Mouse (Mus musculus) embryonic facial prominence, embryonic 15.5 days (tissue): ENCODE measurements around the gene Zfp597. TPM values are rescaled to one million over a fixed set of nuclear protein-coding genes. Genes with fewer than 3 reads are reported as not detected.

Experiments
- ATAC-seq: fragments of 200-750 bp; cut with Nextera tagmentation; 2 replicates; pipeline ENCODE4 v1.8.0; 2017; ENCODE audit warnings: low read depth, moderate TSS enrichment; ENCODE audit not compliant: insufficient number of reproducible peaks, low FRiP score, low TSS enrichment
- H3K27ac ChIP-seq: fragments of 300-500 bp; sonication (generic); replicated peaks from 2 replicates; pipeline ENCODE4 v1.5.1; 2015; ENCODE audit warnings: mild to moderate bottlenecking, inconsistent platforms
- H3K27me3 ChIP-seq: fragments of 300-500 bp; sonication (generic); 2 replicates; pipeline ENCODE4 v1.6.1; 2015; ENCODE audit warnings: inconsistent platforms
- H3K36me3 ChIP-seq: fragments of 300-500 bp; sonication (generic); 2 replicates; pipeline ENCODE4 v1.6.1; 2015; ENCODE audit warnings: mild to moderate bottlenecking, inconsistent platforms
- H3K4me1 ChIP-seq: fragments of 300-500 bp; sonication (generic); 2 replicates; pipeline ENCODE4 v1.6.1; 2015; ENCODE audit warnings: inconsistent platforms
- H3K4me2 ChIP-seq: fragments of 300-500 bp; sonication (generic); replicated peaks from 2 replicates; pipeline ENCODE4 v1.6.1; 2015; ENCODE audit warnings: mild to moderate bottlenecking, inconsistent platforms
- H3K4me3 ChIP-seq: fragments of 300-500 bp; sonication (generic); replicated peaks from 2 replicates; pipeline ENCODE4 v1.5.1; 2015; ENCODE audit warnings: mild to moderate bottlenecking, inconsistent platforms
- H3K9ac ChIP-seq: fragments of 300-500 bp; sonication (generic); 2 replicates; pipeline ENCODE4 v1.6.1; 2015; ENCODE audit warnings: inconsistent platforms
- H3K9me3 ChIP-seq: fragments of 300-500 bp; sonication (generic); replicated peaks from 2 replicates; pipeline ENCODE4 v1.6.1; 2016; ENCODE audit warnings: inconsistent platforms
- WGBS: fragments of 180-500 bp; shearing (Covaris S2); methylation state at CpG from one replicate; pipeline ENCODE4 v1.1.7; 2015; 5-methylcytosine and 5-hydroxymethylcytosine counted together
- polyA plus RNA-seq: library from polyadenylated mRNA; unstranded; fragments of >200 nt; fragmentation: Nextera tagmentation; extraction: Ambion mirVana; gene quantifications from 2 replicates; pipeline ENCODE4 v1.2.1, GENCODE M21; 2015

Gene Zfp597
- polyA plus RNA-seq = 5.7 and 7.2 TPM in 2 replicates

DNA sequence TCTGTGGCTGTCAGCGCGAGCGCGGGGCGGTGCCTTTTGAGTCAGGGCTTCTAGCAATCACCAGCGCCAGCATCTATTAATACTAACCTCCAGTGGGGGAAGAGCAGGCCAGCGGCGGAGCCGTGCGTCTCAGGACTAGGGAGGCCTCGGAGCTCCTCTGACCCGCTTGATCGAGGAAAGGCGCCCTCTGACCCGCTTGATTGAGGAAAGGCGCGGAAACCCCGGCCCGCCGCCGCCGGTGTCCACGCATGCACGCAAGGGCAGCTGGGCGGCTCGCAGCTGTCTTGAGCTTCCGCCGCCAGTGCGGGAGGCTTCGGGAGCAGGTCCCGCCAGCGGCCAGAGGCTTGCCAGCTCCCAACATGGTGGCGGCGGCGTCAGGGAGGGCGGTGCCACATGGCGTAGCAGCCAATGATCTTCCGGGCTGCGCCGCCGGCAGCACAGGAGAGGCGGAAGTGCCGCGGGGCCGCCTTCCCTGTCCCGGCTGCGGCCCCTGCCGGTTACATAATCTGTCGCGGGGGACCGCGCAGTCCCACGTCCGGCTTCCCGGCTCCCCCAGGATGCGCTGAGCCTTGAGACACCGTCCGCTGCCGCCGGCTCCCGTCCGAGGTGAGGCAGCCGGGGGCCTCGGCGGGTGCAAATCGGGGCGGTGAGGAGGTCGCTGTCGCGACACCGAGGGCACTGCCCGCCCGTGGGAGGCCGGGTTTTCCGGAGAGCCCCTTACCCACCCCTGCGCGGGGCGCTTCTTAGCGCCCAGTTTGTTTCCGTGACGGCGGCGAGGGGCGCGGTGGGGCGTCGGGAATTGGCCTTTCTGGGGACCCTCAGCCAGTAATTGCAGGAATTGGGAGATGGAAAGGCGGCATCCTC, at the start of gene Zfp597, which contains the start of gene Gm20695:
Gene Zfp597 (minus strand): TSS at position 361 of the 864 bp plus-strand sequence.
Gene Gm20695 (plus strand): TSS at position 448 of the 864 bp plus-strand sequence.
- H3K36me3 ChIP-seq = 0 out of 2 replicates have a peak, but pooled peaks cover 7% of the 10 kb centered on the region
- H3K4me1 ChIP-seq = peaks cover 12% of the 10 kb centered on the region
- no peaks in the 10 kb centered on the region for H3K9me3 ChIP-seq
- H3K27me3 ChIP-seq = no peaks in the 10 kb centered on the region
- under 1% methylated on average over 88 of the region's 88 CpGs for WGBS
- peak; percentile 99 for ATAC-seq
- H3K27ac ChIP-seq = peak within 1 kb of the TSS; percentile 96
- peak within 1 kb of the TSS; percentile 96 for H3K4me3 ChIP-seq
- H3K9ac ChIP-seq = peak within 1 kb of the TSS; percentile 92
- peak within 1 kb of the TSS; percentile 71 for H3K4me2 ChIP-seq

DNA sequence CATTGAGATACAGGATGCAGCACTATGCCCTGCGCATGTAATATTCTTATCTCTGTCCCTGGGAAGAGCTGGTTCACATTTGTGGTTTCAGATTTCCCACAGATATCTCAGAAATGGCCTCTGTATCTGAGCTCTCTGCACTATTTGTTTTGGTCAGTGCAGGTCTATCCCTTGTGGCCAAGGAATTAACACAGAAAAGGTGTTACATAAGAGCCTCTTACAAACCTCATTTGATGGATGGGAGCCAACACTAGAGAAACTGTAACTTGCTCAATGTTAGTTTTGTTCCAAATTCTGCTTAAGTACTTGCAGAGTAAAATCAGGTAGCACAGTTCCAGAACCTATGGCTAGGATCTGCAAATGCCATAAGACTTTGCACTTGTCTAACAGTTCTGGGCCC, 49.7 kb upstream of the Zfp597 start:
- ATAC-seq = no peak
- no peak overlapping the region for H3K9ac ChIP-seq
- H3K4me2 ChIP-seq = no peak overlapping the region
- H3K4me3 ChIP-seq = no peak overlapping the region
- H3K4me1 ChIP-seq = no peaks in the 10 kb centered on the region
- H3K36me3 ChIP-seq = peaks cover 86% of the 10 kb centered on the region
- no peaks in the 10 kb centered on the region for H3K27me3 ChIP-seq
- 95% methylated on average over 1 of the region's 1 CpGs for WGBS
- no peak overlapping the region for H3K27ac ChIP-seq
- H3K9me3 ChIP-seq = no peaks in the 10 kb centered on the region

DNA sequence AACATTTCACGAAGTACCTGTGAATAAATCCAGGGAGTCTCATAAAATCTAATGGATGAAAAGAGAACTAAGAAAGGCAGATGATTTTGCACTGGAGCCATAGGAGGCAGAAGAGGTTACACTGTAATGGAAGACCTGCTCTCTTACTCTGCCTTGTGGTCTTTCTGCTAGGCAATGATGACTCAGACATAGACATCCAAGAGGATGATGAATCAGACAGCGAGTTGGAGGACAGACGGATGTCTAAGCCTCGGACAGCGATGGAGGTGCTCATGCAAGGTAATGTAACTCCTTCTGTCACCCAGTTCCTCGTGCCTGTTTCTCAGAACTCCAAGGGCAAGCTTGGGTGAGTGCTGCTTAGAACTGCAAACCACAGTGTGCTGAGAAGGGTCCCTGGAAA, 49.2 kb upstream of the Zfp597 start:
- 89% methylated on average over 6 of the region's 6 CpGs for WGBS

GRCm38 (mm10) chr16:3929151-3929550, 44.8 kb upstream of the Zfp597 start:
- Histone ChIP-seq H3K27ac (no peak overlapping the region), H3K9me3 (no peaks in the 10 kb centered on the region), H3K4me3 (no peak overlapping the region), H3K9ac (no peak overlapping the region), H3K36me3 (peaks cover 76% of the 10 kb centered on the region), H3K4me2 (no peak overlapping the region), H3K27me3 (no peaks in the 10 kb centered on the region), H3K4me1 (no peaks in the 10 kb centered on the region)
- WGBS = 75% methylated on average over 7 of the region's 7 CpGs
- no peak for ATAC-seq

More for the DNA sequence above, 49.2 kb upstream of the Zfp597 start:
- H3K4me2 ChIP-seq = no peak overlapping the region
- H3K27ac ChIP-seq = no peak overlapping the region
- H3K4me1 ChIP-seq = no peaks in the 10 kb centered on the region
- no peak overlapping the region for H3K9ac ChIP-seq
- H3K36me3 ChIP-seq = peaks cover 84% of the 10 kb centered on the region
- H3K9me3 ChIP-seq = no peaks in the 10 kb centered on the region
- no peaks in the 10 kb centered on the region for H3K27me3 ChIP-seq
- ATAC-seq = no peak
- no peak overlapping the region for H3K4me3 ChIP-seq

DNA sequence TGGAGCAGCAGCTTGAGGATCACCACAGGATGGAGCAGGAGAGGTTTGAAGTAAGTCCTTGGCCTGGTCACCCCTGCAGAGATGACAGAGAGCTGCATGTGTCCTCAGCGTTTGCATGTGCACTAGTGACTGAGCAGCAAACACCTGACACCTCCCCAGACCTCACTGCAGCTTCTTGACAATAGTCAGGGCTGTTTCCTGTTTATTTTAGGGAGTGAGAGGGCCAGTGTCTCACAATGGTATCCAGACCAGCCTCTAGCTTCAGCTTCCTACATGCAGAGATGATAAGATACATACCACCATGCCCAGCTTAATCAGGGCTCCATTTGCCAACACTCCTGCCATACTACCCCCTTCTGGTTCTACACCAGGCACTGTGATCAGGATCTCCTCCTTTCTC, 44.2 kb upstream of the Zfp597 start:
- Histone ChIP-seq H3K4me1 (peaks cover 4% of the 10 kb centered on the region), H3K4me2 (no peak overlapping the region), H3K9ac (no peak overlapping the region), H3K27ac (no peak overlapping the region), H3K36me3 (peaks cover 71% of the 10 kb centered on the region), H3K4me3 (no peak overlapping the region), H3K9me3 (no peaks in the 10 kb centered on the region), H3K27me3 (no peaks in the 10 kb centered on the region)
- WGBS = 76% methylated on average over 1 of the region's 1 CpGs
- ATAC-seq = no peak

DNA sequence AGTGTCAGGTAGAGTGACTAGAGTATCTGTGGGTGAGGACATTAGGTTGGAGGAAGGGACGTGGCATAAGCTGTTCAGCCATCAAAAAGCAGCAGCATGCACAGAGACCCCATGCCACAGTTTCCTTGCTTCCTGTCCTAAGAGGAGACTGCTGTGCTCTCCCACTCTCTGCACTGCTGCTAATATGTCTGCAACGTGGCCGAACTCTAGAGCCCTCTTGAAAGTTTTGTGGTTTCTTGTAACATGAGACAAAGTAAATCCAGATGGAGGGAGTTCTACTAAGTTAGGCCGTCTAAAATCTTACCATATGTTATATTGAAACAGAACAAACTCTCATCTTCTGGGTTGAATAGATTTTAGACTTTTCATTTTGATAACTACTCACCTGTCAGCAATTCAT, 39.6 kb upstream of the Zfp597 start:
- Histone ChIP-seq H3K9ac (no peak overlapping the region), H3K27me3 (no peaks in the 10 kb centered on the region), H3K9me3 (no peaks in the 10 kb centered on the region), H3K27ac (peak overlapping the region; percentile 87), H3K4me2 (no peak overlapping the region), H3K36me3 (peaks cover 67% of the 10 kb centered on the region), H3K4me3 (no peak overlapping the region), H3K4me1 (peaks cover 6% of the 10 kb centered on the region)
- ATAC-seq = peak; percentile 88
- WGBS = 24% methylated on average over 4 of the region's 4 CpGs

GRCm38 (mm10) chr16:3923515-3923914, 39.2 kb upstream of the Zfp597 start:
- no peak for ATAC-seq
- Histone ChIP-seq H3K36me3 (peaks cover 69% of the 10 kb centered on the region), H3K27me3 (no peaks in the 10 kb centered on the region), H3K27ac (peak overlapping the region; percentile 87), H3K4me1 (peaks cover 6% of the 10 kb centered on the region), H3K9ac (no peak overlapping the region), H3K4me2 (no peak overlapping the region), H3K4me3 (no peak overlapping the region), H3K9me3 (no peaks in the 10 kb centered on the region)
- 57% methylated on average over 3 of the region's 3 CpGs for WGBS

DNA sequence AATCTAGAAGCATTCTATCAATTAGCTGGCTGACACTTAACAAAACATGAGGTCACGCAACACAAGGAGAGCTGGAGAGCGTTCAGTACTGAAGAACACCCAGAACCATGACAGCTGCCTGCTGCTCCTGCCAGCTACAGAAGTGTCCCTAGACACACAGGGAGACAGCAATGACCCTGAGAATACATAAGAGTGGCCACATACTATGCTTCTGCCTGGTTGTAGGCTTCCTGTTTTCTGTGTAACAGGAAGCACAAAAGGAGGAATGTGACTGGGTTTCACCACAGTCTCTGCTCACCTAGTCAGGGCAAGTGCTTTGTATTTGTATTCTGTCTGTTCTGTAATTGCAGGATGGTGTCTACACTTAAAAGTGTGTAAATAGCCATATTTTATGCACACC, 36.4 kb upstream of the Zfp597 start:
- H3K4me3 ChIP-seq = no peak overlapping the region
- no peak overlapping the region for H3K27ac ChIP-seq
- no peak overlapping the region for H3K9ac ChIP-seq
- no peak overlapping the region for H3K4me2 ChIP-seq
- no peak for ATAC-seq
- WGBS = 84% methylated on average over 2 of the region's 2 CpGs
- peaks cover 6% of the 10 kb centered on the region for H3K4me1 ChIP-seq
- H3K9me3 ChIP-seq = no peaks in the 10 kb centered on the region
- H3K27me3 ChIP-seq = no peaks in the 10 kb centered on the region
- peaks cover 70% of the 10 kb centered on the region for H3K36me3 ChIP-seq

- Histone ChIP-seq H3K4me1 (peaks cover 7% of the 10 kb centered on the region; the same call in 1 of the 2 replicates), H3K4me3 (peak overlapping the region; percentile 63), H3K27ac (peak overlapping the region; percentile 80), H3K9me3 (no peaks in the 10 kb centered on the region), H3K27me3 (no peaks in the 10 kb centered on the region), H3K4me2 (peak overlapping the region; percentile 70), H3K9ac (peak overlapping the region; percentile 69), H3K36me3 (peaks cover 51% of the 10 kb centered on the region)
- 3% methylated on average over 20 of the region's 20 CpGs for WGBS
- no peak for ATAC-seq
These were observed 24.8 kb upstream of the Zfp597 start for GRCm38 (mm10) chr16:3909118-3909517.

DNA sequence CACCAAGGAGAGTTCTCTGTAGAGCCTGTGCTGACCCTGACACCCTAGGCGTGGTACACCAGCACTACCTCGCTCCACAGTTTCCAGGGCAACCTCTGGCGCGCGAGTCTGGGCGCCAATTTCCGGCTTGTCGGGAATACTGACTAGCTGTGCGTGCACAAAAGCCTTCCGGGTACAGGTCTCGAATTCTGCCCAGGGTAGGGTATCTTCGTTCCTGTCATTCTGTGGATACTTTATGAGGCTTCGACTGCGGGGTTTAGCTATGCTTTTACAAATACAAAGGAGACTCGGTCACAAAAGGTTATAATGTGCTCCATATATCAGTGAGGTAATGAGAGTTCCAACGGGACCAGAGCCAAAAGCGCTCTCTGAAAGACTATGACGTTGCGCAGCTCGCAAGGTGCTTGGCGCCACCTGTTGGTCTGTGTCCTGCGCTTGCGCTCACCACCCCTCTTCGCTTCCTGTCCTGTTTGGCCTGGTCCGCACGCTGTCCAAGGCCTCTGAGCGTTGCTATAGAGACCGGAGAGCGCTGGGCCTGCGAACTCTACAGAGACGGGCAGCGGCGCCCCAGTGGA, 24.3 kb upstream of the Zfp597 start, which contains the start of the genes 1700037C18Rik and Cluap1:
Gene 1700037C18Rik (minus strand): TSS at position 153 of the 575 bp plus-strand sequence.
Gene Cluap1 (plus strand): TSS at position 265 of the 575 bp plus-strand sequence.
- WGBS = under 1% methylated on average over 33 of the region's 33 CpGs
- Histone ChIP-seq H3K9ac (peak within 1 kb of the TSS; percentile 69), H3K36me3 (peaks cover 52% of the 10 kb centered on the region), H3K27me3 (no peaks in the 10 kb centered on the region), H3K4me1 (peaks cover 7% of the 10 kb centered on the region; the same call in 1 of the 2 replicates), H3K27ac (peak within 1 kb of the TSS; percentile 80), H3K4me3 (peak within 1 kb of the TSS; percentile 63), H3K9me3 (no peaks in the 10 kb centered on the region), H3K4me2 (peak within 1 kb of the TSS; percentile 70)
- ATAC-seq = peak; percentile 96

GRCm38 (mm10) chr16:3907471-3907870, 23.1 kb upstream of the Zfp597 start:
- Histone ChIP-seq H3K9me3 (no peaks in the 10 kb centered on the region), H3K36me3 (peaks cover 51% of the 10 kb centered on the region), H3K27me3 (no peaks in the 10 kb centered on the region), H3K4me2 (no peak overlapping the region), H3K27ac (no peak overlapping the region), H3K9ac (no peak overlapping the region), H3K4me1 (peaks cover 7% of the 10 kb centered on the region; the same call in 1 of the 2 replicates), H3K4me3 (no peak overlapping the region)
- no peak for ATAC-seq
- 67% methylated on average over 2 of the region's 2 CpGs for WGBS
